Mouse (Mus musculus) CH12.LX (cell line): ENCODE measurements around the gene Prrt2. TPM values are rescaled to one million over a fixed set of nuclear protein-coding genes. Genes with fewer than 3 reads are reported as not detected.

Experiments used
- DNase-seq: peaks from one replicate; pipeline ENCODE4 v3.0.0-alpha.2; 2013; ENCODE audit errors: extremely low read depth
- H3K27ac ChIP-seq: 2 replicates; pipeline ENCODE4 v1.5.1; 2012; ENCODE audit warnings: low read depth, mild to moderate bottlenecking, control low read depth, moderate library complexity; ENCODE audit not compliant: insufficient read depth
- H3K27me3 ChIP-seq: replicated peaks from 2 replicates; pipeline ENCODE3; 2012; ENCODE audit warnings: inconsistent platforms
- H3K36me3 ChIP-seq, 2 experiments: replicated peaks in 1 of 2; 2 replicates each; pipeline versions ENCODE3 to v1.6.1; 2012; ENCODE audit warnings: inconsistent platforms in 1 of 2, low read length in 1 of 2, mild to moderate bottlenecking in 1 of 2, mixed read lengths in 1 of 2, moderate library complexity in 1 of 2; ENCODE audit not compliant: control insufficient read depth in 1 of 2, insufficient read depth in 1 of 2
- H3K4me1 ChIP-seq, 2 experiments: 2 replicates each; pipeline ENCODE4 v1.6.1; 2012; ENCODE audit warnings: inconsistent platforms in 1 of 2, moderate library complexity in 1 of 2; ENCODE audit not compliant: insufficient read depth in 2 of 2, control insufficient read depth in 1 of 2
- H3K4me2 ChIP-seq: 2 replicates; pipeline ENCODE4 v1.6.1; 2012; ENCODE audit warnings: low read depth, mild to moderate bottlenecking, control low read depth; ENCODE audit not compliant: poor library complexity, insufficient read depth, severe bottlenecking
- H3K4me3 ChIP-seq, 3 experiments: fragments of 150-350 bp in 1 of 3; sonication (generic) in 1 of 3; replicated peaks in 1 of 3; 2 replicates each; pipeline versions ENCODE3 to v1.5.1; 2011 to 2012; ENCODE audit warnings: low read depth in 2 of 3, low read length in 2 of 3, mild to moderate bottlenecking in 2 of 3, moderate library complexity in 2 of 3, control low read depth in 1 of 3, improper control_type of control experiment in 1 of 3, inconsistent platforms in 1 of 3, mixed read lengths in 1 of 3; ENCODE audit not compliant: poor library complexity in 1 of 3
- H3K79me2 ChIP-seq: replicated peaks from 2 replicates; pipeline ENCODE4 v1.6.1; 2012; ENCODE audit warnings: mild to moderate bottlenecking, moderate library complexity; ENCODE audit not compliant: control insufficient read depth, poor library complexity, insufficient read depth, severe bottlenecking; ENCODE audit errors: extremely low read depth
- H3K9ac ChIP-seq: 2 replicates; pipeline ENCODE4 v1.6.1; 2012; ENCODE audit warnings: low read depth, mild to moderate bottlenecking, control low read depth, moderate library complexity; ENCODE audit not compliant: insufficient read depth
- H3K9me3 ChIP-seq: replicated peaks from 2 replicates; pipeline ENCODE3; 2012; ENCODE audit warnings: low read length, inconsistent platforms, mixed read lengths
- BHLHE40 ChIP-seq: IDR thresholded peaks from 2 replicates; pipeline ENCODE4 v1.6.1; 2011; ENCODE audit warnings: mild to moderate bottlenecking, low read depth, low read length, improper control_type of control experiment
- CHD1 ChIP-seq: IDR thresholded peaks from 2 replicates; pipeline ENCODE4 v1.6.1; 2012; ENCODE audit warnings: low read depth, low read length, improper control_type of control experiment, inconsistent platforms
- ELF1 ChIP-seq: IDR thresholded peaks from 2 replicates; pipeline ENCODE4 v1.6.1; 2014; ENCODE audit warnings: low read depth, mild to moderate bottlenecking, inconsistent platforms, low read length, improper control_type of control experiment
- ETS1 ChIP-seq: conservative IDR thresholded peaks from 2 replicates; pipeline ENCODE4 v1.6.1; 2012; ENCODE audit warnings: low read depth, mild to moderate bottlenecking, inconsistent platforms, low read length, improper control_type of control experiment, moderate library complexity
- HCFC1 ChIP-seq: IDR thresholded peaks from 2 replicates; pipeline ENCODE4 v1.6.1; 2012; ENCODE audit warnings: low read depth, mild to moderate bottlenecking, inconsistent platforms, low read length, improper control_type of control experiment
- IRF4 ChIP-seq: IDR thresholded peaks from 2 replicates; pipeline ENCODE4 v1.6.1; 2014; ENCODE audit warnings: low read depth, mild to moderate bottlenecking, inconsistent platforms, low read length, improper control_type of control experiment
- JUND ChIP-seq: conservative IDR thresholded peaks from 2 replicates; pipeline ENCODE4 v1.6.1; 2011; ENCODE audit warnings: low read depth, low read length, improper control_type of control experiment
- MAFK ChIP-seq: IDR thresholded peaks from 2 replicates; pipeline ENCODE4 v1.6.1; 2011; ENCODE audit warnings: low read length, improper control_type of control experiment; ENCODE audit not compliant: insufficient replicate concordance
- MXI1 ChIP-seq: IDR thresholded peaks from 2 replicates; pipeline ENCODE4 v1.6.1; 2011; ENCODE audit warnings: mild to moderate bottlenecking, low read depth, low read length, improper control_type of control experiment
- MYC ChIP-seq: IDR thresholded peaks from 2 replicates; pipeline ENCODE4 v1.6.1; 2011; ENCODE audit warnings: low read depth, mild to moderate bottlenecking, improper control_type of control experiment, low read length
- NELFE ChIP-seq: IDR thresholded peaks from 2 replicates; pipeline ENCODE4 v1.6.1; 2011; ENCODE audit warnings: low read depth, low read length, improper control_type of control experiment
- NRF1 ChIP-seq: IDR thresholded peaks from 2 replicates; pipeline ENCODE4 v1.6.1; 2014; ENCODE audit warnings: low read depth, mild to moderate bottlenecking, inconsistent platforms, low read length, improper control_type of control experiment, moderate library complexity
- POLR2A ChIP-seq: IDR thresholded peaks from 2 replicates; pipeline ENCODE4 v1.6.1; 2011; ENCODE audit warnings: low read depth, mild to moderate bottlenecking, improper control_type of control experiment, low read length
- POLR2AphosphoS2 ChIP-seq: IDR thresholded peaks from 2 replicates; pipeline ENCODE4 v1.6.1; 2011; ENCODE audit warnings: low read depth, low read length, improper control_type of control experiment
- RAD21 ChIP-seq: IDR thresholded peaks from 2 replicates; pipeline ENCODE4 v1.6.1; 2011; ENCODE audit warnings: low read depth, mild to moderate bottlenecking, low read length, improper control_type of control experiment, moderate library complexity
- TBP ChIP-seq: conservative IDR thresholded peaks from 2 replicates; pipeline ENCODE4 v1.6.1; 2011; ENCODE audit warnings: low read depth, low read length, improper control_type of control experiment
- TCF12 ChIP-seq: IDR thresholded peaks from 2 replicates; pipeline ENCODE4 v1.6.1; 2014; ENCODE audit warnings: low read depth, mild to moderate bottlenecking, inconsistent platforms, low read length, improper control_type of control experiment
- ZC3H11A ChIP-seq: IDR thresholded peaks from 2 replicates; pipeline ENCODE4 v1.6.1; 2012; ENCODE audit warnings: low read depth, mild to moderate bottlenecking, inconsistent platforms, low read length, improper control_type of control experiment
- ZMIZ1 ChIP-seq: IDR thresholded peaks from 2 replicates; pipeline ENCODE4 v1.6.1; 2012; ENCODE audit warnings: low read depth, mild to moderate bottlenecking, inconsistent platforms, low read length, improper control_type of control experiment
- dilution Hi-C: fragments of 300-500 bp; cut with MboI; formaldehyde crosslinking; loops from 2 replicates; pipeline ENCODE4 v1.14.3; 2020; ENCODE audit warnings: low sequenced_read_pairs; ENCODE audit not compliant: extremely low pct_unique_long_range_greater_than_20kb, extremely low pct_ligation_motif_present
- in situ Hi-C: fragments of 300-500 bp; cut with MboI; formaldehyde crosslinking; loops from 3 replicates; pipeline ENCODE4 v1.14.3; 2019; ENCODE audit warnings: low sequenced_read_pairs, low pct_ligation_motif_present, low pct_unique_long_range_greater_than_20kb, mixed read lengths
- polyA plus RNA-seq: library from polyadenylated mRNA; unstranded; fragments of >175 nt; gene quantifications from 2 replicates; pipeline ENCODE4 v1.2.1, GENCODE M21; 2012; ENCODE audit warnings: low read depth; ENCODE audit not compliant: insufficient read length
- total RNA-seq, 2 experiments: library from RNA; depleted of rRNA; stranded (reverse); fragments of 300-350 nt in 1 of 2; fragments of >200 nt in 1 of 2; gene quantifications; 2 replicates each; pipeline ENCODE4 v1.2.3; 2012 to 2014

Gene Prrt2
- total and polyA plus RNA-seq, 3 experiments = 1.2 TPM; not detected in 2

DNA sequence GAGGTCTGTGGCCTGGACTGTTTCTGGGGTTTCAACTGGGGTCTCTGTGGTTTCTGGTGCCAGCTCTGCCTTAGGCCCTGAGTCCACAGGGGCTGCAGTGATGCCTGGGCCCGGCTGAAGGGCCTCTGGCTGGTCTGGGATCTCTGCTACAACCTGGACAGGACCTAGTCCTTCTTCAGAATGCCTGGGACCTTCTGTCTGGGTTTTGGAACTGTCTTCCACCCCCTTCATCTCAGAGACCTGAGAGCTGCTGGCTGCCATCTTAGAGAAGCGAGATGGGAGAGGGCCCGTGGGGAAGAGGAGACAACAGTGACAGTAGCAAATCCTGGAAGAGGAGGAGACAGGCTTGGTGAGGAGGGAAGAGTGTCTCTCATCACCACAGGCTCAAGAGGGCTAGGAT is 980 bp downstream of the Prrt2 start:
- peaks cover 21 to 65% of the 10 kb centered on the region in 2 experiments for H3K36me3 ChIP-seq
- dilution Hi-C loops (no loop called here), in situ Hi-C loops (loop anchor here (5.0 kb wide), 1 partner anchor 133 kb away; no protein-coding TSS in a partner anchor)
- no peaks in the 10 kb centered on the region for H3K9me3 ChIP-seq
- H3K9ac ChIP-seq = no peak overlapping the region
- H3K4me2 ChIP-seq = no peak overlapping the region
- H3K27ac ChIP-seq = no peak overlapping the region
- no peaks in the 10 kb centered on the region for H3K27me3 ChIP-seq
- TF ChIP-seq NRF1 (no peak), ZMIZ1 (no peak), MAFK (no peak), JUND (no peak), TCF12 (no peak), POLR2AphosphoS2 (no peak), ELF1 (no peak), RAD21 (no peak), NELFE (no peak), CHD1 (no peak), BHLHE40 (no peak), POLR2A (no peak), TBP (no peak), MXI1 (no peak)
- peaks cover 26 to 72% of the 10 kb centered on the region in 2 experiments for H3K4me1 ChIP-seq
- no peak overlapping the region for H3K4me3 ChIP-seq
- DNase-seq = no peak
- H3K79me2 ChIP-seq = peaks cover 19% of the 10 kb centered on the region

DNA sequence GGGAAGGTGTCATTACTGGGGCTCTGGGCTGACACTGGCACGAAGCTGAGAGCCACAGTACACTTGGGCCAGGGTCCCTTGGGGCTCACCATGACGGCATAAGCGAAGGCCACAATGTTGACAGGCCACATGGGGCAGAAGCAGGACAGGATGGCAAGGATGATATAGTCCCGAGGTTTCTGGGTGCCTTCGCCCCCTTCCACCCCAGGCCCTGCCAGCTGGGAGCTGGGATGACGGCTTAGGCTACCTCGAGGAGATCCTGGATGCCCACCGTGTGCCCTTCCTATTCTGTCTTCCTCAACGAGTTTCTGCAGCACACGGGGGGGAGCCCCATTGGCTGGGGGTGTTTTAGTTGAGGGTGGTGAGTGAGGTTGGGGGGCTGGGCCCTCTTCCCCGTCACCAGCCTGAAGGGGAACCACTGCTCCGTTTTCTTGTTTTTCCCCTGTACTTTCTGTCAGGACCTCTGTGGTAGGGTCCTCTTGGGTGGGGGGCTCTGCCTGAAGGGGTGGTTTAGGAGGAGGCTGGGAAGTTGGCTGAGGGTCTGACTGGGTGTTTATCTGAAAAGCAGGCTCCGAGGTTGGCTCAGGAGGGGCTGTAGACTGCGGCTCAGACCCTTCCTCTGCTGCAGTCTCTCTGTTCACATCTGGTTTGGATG is 1.6 kb downstream of the Prrt2 start:
- TF ChIP-seq ZC3H11A = no peak
- TF ChIP-seq MYC = no peak
- no peak for TF ChIP-seq IRF4
- no peak for TF ChIP-seq ETS1
- no peak for TF ChIP-seq HCFC1
- dilution Hi-C loops = no loop called here
- H3K27me3 ChIP-seq = no peaks in the 10 kb centered on the region
- H3K9ac ChIP-seq = no peak overlapping the region
- peaks cover 13% of the 10 kb centered on the region for H3K79me2 ChIP-seq
- in situ Hi-C loops = loop anchor here (5.0 to 10.0 kb wide), 2 partner anchors 57 to 315 kb away; partner anchors contain the start of gene Coro1a
- H3K9me3 ChIP-seq = no peaks in the 10 kb centered on the region
- peaks cover 28 to 74% of the 10 kb centered on the region in 2 experiments for H3K4me1 ChIP-seq
- peaks cover 23 to 63% of the 10 kb centered on the region in 2 experiments for H3K36me3 ChIP-seq
- DNase-seq = no peak
- H3K4me3 ChIP-seq = no peak overlapping the region
- H3K4me2 ChIP-seq = no peak overlapping the region
- H3K27ac ChIP-seq = no peak overlapping the region
